Mouse (Mus musculus): ENCODE data around the gene Arl15.

DNA sequence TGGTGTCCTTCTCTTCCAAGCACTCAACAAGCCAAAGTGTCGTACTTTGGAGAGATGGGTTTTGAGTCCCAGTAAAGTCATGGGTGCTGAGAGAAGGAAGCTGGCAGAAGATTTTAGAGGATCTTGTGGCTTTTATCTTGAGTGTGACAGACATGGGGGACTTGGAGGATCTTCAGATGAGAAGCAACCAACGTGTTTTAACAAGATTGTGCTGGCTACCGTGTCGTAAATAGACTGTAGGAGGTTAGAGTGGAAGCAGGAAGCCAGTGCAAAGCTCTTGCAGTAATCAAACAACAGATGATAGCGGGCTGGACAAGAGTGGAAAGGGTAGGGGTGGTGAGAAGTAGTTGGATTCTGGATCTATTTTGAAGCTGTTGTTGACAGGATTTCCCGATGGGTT is 109.0 kb downstream of the Arl15 start:
- TF ChIP-seq CTCF (IDR thresholded peaks at IDR 0.05; ENCODE audit: low read depth) (no peak), EP300 (IDR thresholded peaks at IDR 0.05; ENCODE audit: low read depth) (no peak)
